Mouse (Mus musculus) thymus, adult 2 months (tissue): ENCODE data around the gene Naa50. TPM values are rescaled to one million over a fixed set of nuclear protein-coding genes. Genes with fewer than 3 reads are reported as not detected.

Experiments used
- DNase-seq: peaks from one replicate; pipeline ENCODE4 v3.0.0; 2021
- H3K27ac ChIP-seq: fragments of 200-500 bp; 2 replicates; pipeline ENCODE4 v1.5.1; 2012; ENCODE audit warnings: low read length, control low read depth; ENCODE audit not compliant: control insufficient read depth, insufficient read depth
- H3K27me3 ChIP-seq: fragments of 200-500 bp; 2 replicates; pipeline ENCODE4 v1.6.1; 2012; ENCODE audit warnings: mild to moderate bottlenecking, low read length, moderate library complexity, mixed read lengths; ENCODE audit not compliant: control insufficient read depth, insufficient read depth
- H3K36me3 ChIP-seq: fragments of 200-500 bp; 2 replicates; pipeline ENCODE4 v1.6.1; 2012; ENCODE audit warnings: mild to moderate bottlenecking, low read length, moderate library complexity; ENCODE audit not compliant: control insufficient read depth, insufficient read depth
- H3K4me1 ChIP-seq: fragments of 200-500 bp; replicated peaks from 2 replicates; pipeline ENCODE4 v1.6.1; 2012; ENCODE audit warnings: low read length; ENCODE audit not compliant: control insufficient read depth, insufficient read depth
- H3K4me3 ChIP-seq: fragments of 200-500 bp; 2 replicates; pipeline ENCODE4 v1.5.1; 2012; ENCODE audit warnings: mild to moderate bottlenecking, low read length, control low read depth, moderate library complexity; ENCODE audit not compliant: control insufficient read depth, insufficient read depth
- CTCF ChIP-seq: fragments of 200-500 bp; IDR thresholded peaks from 2 replicates; pipeline ENCODE4 v1.5.1; 2012; ENCODE audit warnings: mild to moderate bottlenecking, control low read depth, low read length, moderate library complexity, borderline replicate concordance; ENCODE audit not compliant: control insufficient read depth, poor library complexity, insufficient read depth; ENCODE audit errors: extremely low read depth
- POLR2A ChIP-seq: fragments of 200-500 bp; IDR thresholded peaks from 2 replicates; pipeline ENCODE4 v1.6.1; 2012; ENCODE audit warnings: mild to moderate bottlenecking, low read length, control low read depth, moderate library complexity; ENCODE audit not compliant: control insufficient read depth, poor library complexity, insufficient read depth; ENCODE audit errors: extremely low read depth
- WGBS: fragments of 180-500 bp; shearing (Covaris S2); methylation state at CpG from one replicate; pipeline ENCODE4 v1.1.7; 2018; 5-methylcytosine and 5-hydroxymethylcytosine counted together
- polyA plus RNA-seq: library from polyadenylated mRNA; depleted of rRNA; stranded (reverse); fragments of >200 nt; gene quantifications from 2 replicates; pipeline ENCODE4 v1.2.3, GENCODE M21; 2012

Naa50 gene
- polyA plus RNA-seq, 1 experiment, result 8.7 TPM

- WGBS, result 95% methylated on average over 1 of the region's 1 CpGs
- Histone ChIP-seq H3K36me3 (no peaks in the 10 kb centered on the region; the same call in 1 of the 2 replicates), H3K27me3 (no peaks in the 10 kb centered on the region), H3K27ac (no peak overlapping the region), H3K4me1 (no peaks in the 10 kb centered on the region), H3K4me3 (no peak overlapping the region)
- no peak for DNase-seq
- TF ChIP-seq POLR2A (no peak), CTCF (no peak)
These were observed 14.9 kb upstream of the Naa50 start for GRCm38 (mm10) chr16:44124713-44125112.

- no peak for TF ChIP-seq POLR2A
- no peak for TF ChIP-seq CTCF
- no peaks in the 10 kb centered on the region; the same call in 1 of the 2 replicates for H3K36me3 ChIP-seq
- H3K4me3 ChIP-seq, result no peak overlapping the region
- 91% methylated on average over 2 of the region's 2 CpGs for WGBS
- H3K27ac ChIP-seq, result no peak overlapping the region
- no peak for DNase-seq
- no peaks in the 10 kb centered on the region for H3K27me3 ChIP-seq
- H3K4me1 ChIP-seq, result no peaks in the 10 kb centered on the region
These were observed 14.2 kb upstream of the Naa50 start for GRCm38 (mm10) chr16:44125436-44125835.

DNA sequence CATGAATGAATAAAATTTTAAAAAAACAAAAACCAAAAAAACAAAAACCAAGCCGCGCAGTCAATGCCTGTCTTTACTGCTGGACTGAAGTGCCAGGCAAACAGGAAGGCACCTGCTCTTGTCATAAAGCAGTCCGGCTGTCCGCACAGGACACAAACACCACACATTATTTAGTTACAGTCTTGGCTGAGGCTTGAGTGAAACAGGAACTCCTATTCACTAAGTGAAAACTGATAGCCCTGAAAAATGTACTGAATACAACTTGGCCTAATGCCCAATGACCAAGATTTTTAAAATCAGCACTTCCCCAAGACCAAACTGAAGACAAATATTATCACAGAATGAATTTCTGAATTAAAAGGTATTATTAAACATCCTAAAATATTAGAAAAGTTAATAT, 13.2 kb upstream of the Naa50 start:
- DNase-seq, result no peak
- TF ChIP-seq CTCF, result no peak
- TF ChIP-seq POLR2A, result no peak
- Histone ChIP-seq H3K4me3 (no peak overlapping the region), H3K27me3 (no peaks in the 10 kb centered on the region), H3K4me1 (no peaks in the 10 kb centered on the region), H3K36me3 (no peaks in the 10 kb centered on the region; the same call in 1 of the 2 replicates), H3K27ac (no peak overlapping the region)
- WGBS, result 83% methylated on average over 4 of the region's 4 CpGs

DNA sequence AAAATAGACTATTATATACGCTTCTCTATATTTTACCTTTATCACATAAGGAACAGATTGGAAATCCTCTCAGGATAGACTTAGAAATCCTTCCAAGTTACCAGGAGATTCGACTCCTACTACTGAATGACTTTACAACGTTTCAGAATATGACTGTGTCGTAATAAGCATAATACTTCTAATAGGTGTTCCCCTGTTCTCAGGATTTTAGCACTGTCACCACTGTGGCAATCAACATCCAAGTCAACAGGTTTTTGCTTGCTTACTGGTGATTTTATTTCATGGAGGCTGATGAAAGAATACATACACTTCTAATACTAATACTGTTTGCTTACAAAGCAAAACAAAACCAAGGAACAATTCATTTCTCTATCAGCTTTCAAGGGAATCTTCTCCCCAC, 7.3 kb upstream of the Naa50 start:
- DNase-seq, result no peak
- Histone ChIP-seq H3K36me3 (no peaks in the 10 kb centered on the region; the same call in 1 of the 2 replicates), H3K4me1 (no peaks in the 10 kb centered on the region), H3K27me3 (no peaks in the 10 kb centered on the region), H3K27ac (no peak overlapping the region), H3K4me3 (no peak overlapping the region)
- TF ChIP-seq POLR2A, result no peak
- no peak for TF ChIP-seq CTCF
- 84% methylated on average over 4 of the region's 4 CpGs for WGBS

DNA sequence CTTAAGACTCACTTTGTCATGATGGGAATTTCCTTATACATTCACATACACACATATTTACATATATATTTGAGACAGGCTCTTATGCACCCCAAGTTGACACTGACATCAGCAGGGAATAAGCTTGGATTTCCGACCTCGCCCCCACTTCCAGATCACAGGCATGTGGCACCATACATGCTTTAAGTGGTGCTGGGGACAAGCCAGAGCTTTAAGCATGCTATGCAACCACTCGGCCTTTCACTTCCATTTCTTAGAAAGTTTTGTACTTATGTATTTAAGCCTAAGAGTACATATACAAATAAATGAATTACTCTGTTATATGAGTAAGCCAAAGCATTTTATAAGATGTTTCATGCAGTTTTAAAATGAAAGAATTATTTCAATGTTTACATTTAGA, 6.4 kb upstream of the Naa50 start:
- Histone ChIP-seq H3K27me3 (no peaks in the 10 kb centered on the region), H3K27ac (no peak overlapping the region), H3K36me3 (no peaks in the 10 kb centered on the region), H3K4me3 (no peak overlapping the region), H3K4me1 (peaks cover 2% of the 10 kb centered on the region)
- 93% methylated on average over 3 of the region's 3 CpGs for WGBS
- TF ChIP-seq CTCF, result no peak
- no peak for TF ChIP-seq POLR2A
- no peak for DNase-seq

DNA sequence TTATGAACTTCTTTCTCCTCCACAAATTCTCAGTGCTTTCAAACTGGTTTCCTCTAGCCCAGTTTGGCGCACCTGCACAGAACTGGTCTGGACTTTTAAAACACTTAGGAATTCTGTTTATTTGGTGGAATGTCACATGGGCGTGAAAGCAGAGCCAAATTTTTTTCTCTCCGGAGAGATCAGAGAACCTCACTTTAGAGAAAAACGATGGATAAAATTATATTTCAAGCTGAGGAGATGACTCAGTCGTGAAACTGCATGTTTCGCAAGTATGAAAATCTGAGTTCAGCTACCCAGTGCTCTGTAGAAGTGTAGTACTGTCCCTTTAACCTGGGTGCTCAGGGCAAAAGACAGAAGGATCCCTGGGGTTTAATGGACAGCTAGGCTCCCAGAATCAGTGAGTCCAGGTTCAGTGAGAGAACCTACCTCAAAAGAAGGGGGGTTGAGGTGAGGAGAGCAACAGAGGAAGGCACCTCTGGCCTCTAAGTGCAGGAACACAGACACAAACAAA, 3.1 kb upstream of the Naa50 start:
- peaks cover 7% of the 10 kb centered on the region for H3K4me1 ChIP-seq
- H3K4me3 ChIP-seq, result no peak overlapping the region
- no peaks in the 10 kb centered on the region for H3K36me3 ChIP-seq
- no peaks in the 10 kb centered on the region for H3K27me3 ChIP-seq
- no peak overlapping the region for H3K27ac ChIP-seq
- WGBS, result 75% methylated on average over 6 of the region's 6 CpGs
- TF ChIP-seq CTCF (no peak), POLR2A (no peak)
- DNase-seq, result no peak
